8 mouse cellular contexts compared by ENCODE assay signal in the genomic region with DNA sequence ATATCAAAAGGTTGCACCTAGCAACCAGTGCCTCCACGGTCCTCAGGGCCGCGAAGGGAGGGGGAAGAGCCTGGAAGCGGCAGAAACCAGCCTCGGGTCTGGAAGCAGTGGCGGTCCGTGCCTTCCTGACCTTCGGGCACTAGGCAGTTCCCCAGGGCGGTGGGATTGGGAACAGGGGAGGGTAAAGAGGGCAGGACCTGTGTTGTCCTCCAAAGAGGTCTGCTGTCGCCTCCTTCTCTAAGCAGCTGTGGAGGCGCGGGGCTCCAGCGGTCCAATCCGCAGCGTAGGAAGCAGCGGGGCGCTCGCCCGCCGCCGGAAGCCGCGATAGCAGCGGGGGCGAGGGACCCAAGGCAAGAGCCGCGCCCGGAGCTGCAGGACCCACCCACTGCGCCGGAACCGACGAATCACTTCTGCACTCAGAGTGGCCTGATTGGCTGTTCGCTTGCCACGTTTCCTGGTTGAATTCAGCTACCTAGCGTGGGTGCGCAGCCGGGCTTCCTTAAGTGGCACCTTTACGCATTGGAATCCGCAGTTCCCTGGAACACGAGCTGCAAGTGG. TPM values are rescaled to one million over a fixed set of nuclear protein-coding genes. Genes with fewer than 3 reads are reported as not detected.
DNase-seq lines count a peak whose midpoint lies in the region; ATAC-seq lines count a peak whose summit lies in the region.

Trim68 (minus strand) TSS at position 384 of the 558 bp plus-strand sequence.

- H3K4me1 ChIP-seq in hindbrain, embryonic 11.5 days (replicated peaks; ENCODE audit: control insufficient read depth, insufficient read depth, low read length), result no peaks in the 10 kb centered on the region

- under 1% methylated on average over 40 of the region's 40 CpGs for WGBS in hindbrain, embryonic 11.5 days

- H3K27ac ChIP-seq in hindbrain, embryonic 11.5 days (ENCODE audit: low read depth, low read length), result no peak within 1 kb of the TSS

- peak within 1 kb of the TSS; percentile 72 for H3K9ac ChIP-seq in hindbrain, embryonic 11.5 days (ENCODE audit: low read depth, low read length)

- DNase-seq in Muller cell, postnatal 12 days (ENCODE audit: inconsistent ontology term), result peak; percentile 92
- peak; percentile 59 for DNase-seq in cerebellum, adult 9-11 months
- DNase-seq in frontal cortex, adult 2 months (ENCODE audit: extremely low spot score in 1 of 2, low spot score in 1 of 2), result peak; percentile 84 to 94
- DNase-seq in hindbrain, embryonic 11.5 days (ENCODE audit: low spot score), result peak; percentile 91
- peak; percentile 75 to 85 for DNase-seq in layer of hippocampus, postnatal 10 days (ENCODE audit: low spot score in 2 of 2)
- peak; percentile 94 for DNase-seq in lung, postnatal 10 days
- peak; percentile 90 for DNase-seq in ovary, postnatal 36 days (ENCODE audit: low spot score)
- DNase-seq in thymus, postnatal 25 days, result peak; percentile 94

- H3K9me3 ChIP-seq in hindbrain, embryonic 11.5 days (ENCODE audit: control insufficient read depth, low read length), result no peaks in the 10 kb centered on the region

- no peaks in the 10 kb centered on the region for H3K36me3 ChIP-seq in hindbrain, embryonic 11.5 days (ENCODE audit: control insufficient read depth, insufficient read depth, low read length)

- ATAC-seq in hindbrain, embryonic 11.5 days (ENCODE audit: low FRiP score), result peak; percentile 100

- H3K4me2 ChIP-seq in hindbrain, embryonic 11.5 days (replicated peaks; ENCODE audit: low read depth, low read length), result peak within 1 kb of the TSS; percentile 45

- H3K27me3 ChIP-seq in hindbrain, embryonic 11.5 days (ENCODE audit: control insufficient read depth, insufficient read depth, low read length), result no peaks in the 10 kb centered on the region

- H3K4me3 ChIP-seq in hindbrain, embryonic 11.5 days (ENCODE audit: low read depth, low read length), result peak within 1 kb of the TSS; percentile 47

RNA-seq across cellular contexts. Expression of gene Trim68, which starts in this region (rescaled TPM):
- polyA plus RNA-seq in frontal cortex, adult 2 months (2012; rRNA removed), result 16.2 and 16.3 TPM in 2 replicates
- 9.3 and 9.5 TPM in 2 replicates for polyA plus RNA-seq in hindbrain, embryonic 11.5 days (2014; fragmentation: Nextera tagmentation; extraction: Ambion mirVana)
- total RNA-seq in layer of hippocampus, postnatal 10 days (2021), result 1 to 10 TPM; 6.2 to 7.5 TPM
